Mouse (Mus musculus) kidney, adult 2 months (tissue): ENCODE measurements around the gene Itga2. TPM values are rescaled to one million over a fixed set of nuclear protein-coding genes. Genes with fewer than 3 reads are reported as not detected.

Source experiments
- DNase-seq: peaks from one replicate; pipeline ENCODE4 v3.0.0; 2021
- H3K27ac ChIP-seq: fragments of 200-500 bp; 2 replicates; pipeline ENCODE4 v1.5.1; 2012; ENCODE audit warnings: low read depth, low read length, control low read depth, inconsistent platforms; ENCODE audit not compliant: insufficient read depth
- H3K27me3 ChIP-seq: fragments of 200-500 bp; replicated peaks from 2 replicates; pipeline ENCODE4 v1.6.1; 2012; ENCODE audit warnings: mild to moderate bottlenecking, moderate library complexity, low read length, inconsistent platforms; ENCODE audit not compliant: control insufficient read depth, insufficient read depth
- H3K36me3 ChIP-seq: fragments of 200-500 bp; 2 replicates; pipeline ENCODE4 v1.6.1; 2012; ENCODE audit warnings: mild to moderate bottlenecking, moderate library complexity, low read length, inconsistent platforms; ENCODE audit not compliant: control insufficient read depth, insufficient read depth
- H3K4me1 ChIP-seq: fragments of 200-500 bp; 2 replicates; pipeline ENCODE4 v1.6.1; 2011; ENCODE audit warnings: low read length; ENCODE audit not compliant: control insufficient read depth, insufficient read depth
- H3K4me3 ChIP-seq: fragments of 200-500 bp; 2 replicates; pipeline ENCODE4 v1.5.1; 2011; ENCODE audit warnings: mild to moderate bottlenecking, low read depth, low read length, control low read depth; ENCODE audit not compliant: insufficient read depth
- CTCF ChIP-seq: fragments of 200-500 bp; conservative IDR thresholded peaks from 2 replicates; pipeline ENCODE4 v1.5.1; 2011; ENCODE audit warnings: low read depth, mild to moderate bottlenecking, control low read depth, low read length, moderate library complexity, mixed read lengths; ENCODE audit not compliant: insufficient read depth, insufficient read length
- POLR2A ChIP-seq: fragments of 200-500 bp; IDR thresholded peaks from one replicate; pipeline ENCODE4 v1.6.1; 2011; ENCODE audit warnings: low read depth, low read length, control low read depth
- WGBS: fragments of 180-500 bp; shearing (Covaris S2); methylation state at CpG from one replicate; pipeline ENCODE4 v1.1.7; 2018; 5-methylcytosine and 5-hydroxymethylcytosine counted together
- polyA plus RNA-seq: library from polyadenylated mRNA; depleted of rRNA; stranded (reverse); fragments of >200 nt; gene quantifications from 2 replicates; pipeline ENCODE4 v1.2.3, GENCODE M21; 2012

The Itga2 gene
- polyA plus RNA-seq, 1 experiment = 0.58 TPM

DNA sequence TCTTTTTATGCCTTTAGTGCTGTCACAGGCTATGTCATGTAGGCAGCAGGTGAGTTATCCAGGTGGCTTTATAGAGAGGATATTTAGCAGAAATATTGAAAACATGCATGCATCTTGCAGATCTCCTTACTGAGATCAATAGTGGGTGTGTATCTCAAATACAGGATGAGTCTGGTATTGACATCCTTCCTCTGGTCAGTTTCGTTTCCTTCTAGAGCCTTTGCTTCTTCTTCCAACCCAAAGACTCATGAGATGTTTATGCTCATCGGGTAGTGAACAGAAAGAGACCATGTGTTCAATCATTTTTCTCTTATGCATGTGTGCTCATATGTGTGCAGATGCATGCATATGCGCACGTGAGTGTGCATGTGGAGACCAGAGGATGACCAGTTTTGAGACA is 44.6 kb downstream of the Itga2 start:
- Histone ChIP-seq H3K27ac (no peak overlapping the region), H3K36me3 (no peaks in the 10 kb centered on the region)
- WGBS = 87% methylated on average over 4 of the region's 4 CpGs

DNA sequence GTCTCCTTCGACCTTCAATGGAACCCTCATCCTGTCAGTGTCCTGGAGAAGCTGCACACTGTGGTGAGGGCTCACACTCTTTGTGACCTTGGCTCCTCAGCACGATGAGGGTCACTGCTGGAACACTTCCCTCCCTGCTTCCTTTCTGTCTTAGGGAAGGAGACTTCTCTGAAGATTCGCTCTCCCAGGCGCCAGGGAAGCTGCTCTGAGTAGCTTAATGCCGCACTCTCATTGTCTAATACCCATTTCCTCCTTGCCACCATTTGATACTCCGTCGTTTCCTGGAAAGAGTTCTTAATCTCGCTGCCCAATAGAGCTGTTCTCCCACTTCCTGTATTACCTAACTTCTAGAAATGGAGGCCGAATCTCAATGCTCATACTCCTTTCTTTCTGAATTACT is 46.7 kb downstream of the Itga2 start:
- WGBS = 58% methylated on average over 9 of the region's 9 CpGs
- Histone ChIP-seq H3K4me1 (no peaks in the 10 kb centered on the region), H3K4me3 (no peak overlapping the region), H3K27me3 (no peaks in the 10 kb centered on the region), H3K36me3 (no peaks in the 10 kb centered on the region), H3K27ac (no peak overlapping the region)
- TF ChIP-seq POLR2A = no peak
- TF ChIP-seq CTCF = no peak
- DNase-seq = peak; percentile 1

More for the DNA sequence above, 44.6 kb downstream of the Itga2 start:
- no peaks in the 10 kb centered on the region for H3K4me1 ChIP-seq
- H3K27me3 ChIP-seq = no peaks in the 10 kb centered on the region
- no peak overlapping the region for H3K4me3 ChIP-seq
- no peak for DNase-seq
- no peak for TF ChIP-seq CTCF
- TF ChIP-seq POLR2A = no peak

- DNase-seq = no peak
- TF ChIP-seq POLR2A (no peak), CTCF (no peak)
- no peak overlapping the region for H3K4me3 ChIP-seq
- no peaks in the 10 kb centered on the region for H3K4me1 ChIP-seq
- no peak overlapping the region for H3K27ac ChIP-seq
- no peaks in the 10 kb centered on the region for H3K36me3 ChIP-seq
- H3K27me3 ChIP-seq = no peaks in the 10 kb centered on the region
- WGBS = 78% methylated on average over 11 of the region's 11 CpGs
Observed at GRCm38 (mm10) chr13:114878667-114879066, 53.2 kb downstream of the Itga2 start.

DNA sequence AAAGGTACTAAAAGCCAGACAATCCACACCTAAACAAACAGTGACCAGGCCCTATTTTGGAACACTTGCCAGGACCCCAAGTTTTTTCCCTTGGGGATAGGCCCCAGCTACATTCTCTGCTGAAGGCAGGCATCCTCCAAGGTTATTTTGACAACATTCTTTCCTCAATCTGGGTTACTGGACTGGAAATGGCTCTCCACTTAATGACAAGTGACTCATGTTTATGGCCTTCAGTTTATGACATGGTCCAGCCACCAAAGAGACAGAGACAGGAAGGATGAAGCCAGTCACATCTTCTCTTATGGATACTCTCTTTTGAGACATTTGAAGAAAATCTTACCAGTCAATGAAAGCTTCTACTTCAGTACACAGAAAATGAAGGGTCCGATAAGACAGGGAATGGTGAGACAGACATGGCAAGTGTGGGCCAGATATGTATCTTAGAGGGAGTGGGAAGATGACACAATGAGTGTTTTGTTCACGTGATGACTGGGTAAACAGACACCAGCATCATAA is 55.8 kb downstream of the Itga2 start:
- DNase-seq = no peak
- Histone ChIP-seq H3K27me3 (no peaks in the 10 kb centered on the region), H3K4me1 (no peaks in the 10 kb centered on the region), H3K27ac (no peak overlapping the region), H3K4me3 (no peak overlapping the region), H3K36me3 (no peaks in the 10 kb centered on the region)
- TF ChIP-seq POLR2A (no peak), CTCF (no peak)
- 94% methylated on average over 2 of the region's 2 CpGs for WGBS

GRCm38 (mm10) chr13:114874738-114875137 is 57.2 kb downstream of the Itga2 start:
- no peak overlapping the region for H3K4me3 ChIP-seq
- no peak overlapping the region for H3K27ac ChIP-seq
- H3K36me3 ChIP-seq = no peaks in the 10 kb centered on the region
- no peaks in the 10 kb centered on the region for H3K4me1 ChIP-seq
- no peak for DNase-seq
- H3K27me3 ChIP-seq = no peaks in the 10 kb centered on the region
- 94% methylated on average over 6 of the region's 6 CpGs for WGBS
- no peak for TF ChIP-seq POLR2A
- no peak for TF ChIP-seq CTCF

GRCm38 (mm10) chr13:114857525-114857924 is 74.4 kb downstream of the Itga2 start:
- WGBS = 92% methylated on average over 4 of the region's 4 CpGs
- DNase-seq = no peak
- Histone ChIP-seq H3K27ac (no peak overlapping the region), H3K27me3 (no peaks in the 10 kb centered on the region), H3K4me3 (no peak overlapping the region), H3K36me3 (no peaks in the 10 kb centered on the region), H3K4me1 (peaks cover 4% of the 10 kb centered on the region)
- no peak for TF ChIP-seq POLR2A
- TF ChIP-seq CTCF = no peak

- H3K27ac ChIP-seq = no peak overlapping the region
- TF ChIP-seq POLR2A = no peak
- TF ChIP-seq CTCF = no peak
- no peaks in the 10 kb centered on the region for H3K27me3 ChIP-seq
- H3K4me1 ChIP-seq = peaks cover 4% of the 10 kb centered on the region
- H3K36me3 ChIP-seq = no peaks in the 10 kb centered on the region
- no peak overlapping the region for H3K4me3 ChIP-seq
- WGBS = 68% methylated on average over 7 of the region's 7 CpGs
- no peak for DNase-seq
Observed at GRCm38 (mm10) chr13:114856269-114856627, 75.7 kb downstream of the Itga2 start.
